Mouse (Mus musculus) forebrain, postnatal 0 days (tissue): Measurements from ENCODE around the gene Mgam. TPM values are rescaled to one million over a fixed set of nuclear protein-coding genes. Genes with fewer than 3 reads are reported as not detected.
"Not testable (repeated sequence)": the region's sequence is repeated elsewhere in the genome, so short reads cannot be mapped to it uniquely, and the experiment has no call there.

Experiments
- ATAC-seq: fragments of 200-750 bp; cut with Nextera tagmentation; 2 replicates; pipeline ENCODE4 v1.8.0; 2017; ENCODE audit warnings: mild to moderate bottlenecking, moderate library complexity
- DNase-seq: peaks from one replicate; pipeline ENCODE4 v3.0.0-alpha.2; 2015
- H3K27ac ChIP-seq: fragments of 300-500 bp; sonication (generic); 2 replicates; pipeline ENCODE4 v1.5.1; 2014; ENCODE audit warnings: low read depth, mild to moderate bottlenecking, antibody characterized with exemption, low read length, moderate library complexity, mixed read lengths
- H3K27me3 ChIP-seq: fragments of 300-500 bp; sonication (generic); 2 replicates; pipeline ENCODE4 v1.6.1; 2014; ENCODE audit warnings: mild to moderate bottlenecking, low read length, mixed read lengths; ENCODE audit not compliant: insufficient read depth
- H3K36me3 ChIP-seq: fragments of 300-500 bp; sonication (generic); 2 replicates; pipeline ENCODE4 v1.6.1; 2014; ENCODE audit warnings: mild to moderate bottlenecking, moderate library complexity; ENCODE audit not compliant: insufficient read depth
- H3K4me1 ChIP-seq: fragments of 300-500 bp; sonication (generic); 2 replicates; pipeline ENCODE4 v1.6.1; 2014; ENCODE audit warnings: antibody characterized with exemption; ENCODE audit not compliant: insufficient read depth
- H3K4me2 ChIP-seq: fragments of 300-500 bp; sonication (generic); 2 replicates; pipeline ENCODE4 v1.6.1; 2014; ENCODE audit warnings: low read depth, mild to moderate bottlenecking, moderate library complexity
- H3K4me3 ChIP-seq: fragments of 300-500 bp; sonication (generic); 2 replicates; pipeline ENCODE4 v1.5.1; 2014; ENCODE audit warnings: low read depth, low read length, mixed read lengths
- H3K9ac ChIP-seq: fragments of 300-500 bp; sonication (generic); 2 replicates; pipeline ENCODE4 v1.6.1; 2014; ENCODE audit warnings: mild to moderate bottlenecking
- H3K9me3 ChIP-seq: fragments of 300-500 bp; sonication (generic); 2 replicates; pipeline ENCODE4 v1.6.1; 2016; ENCODE audit warnings: low read length
- CTCF ChIP-seq: sonication (generic); IDR thresholded peaks from 2 replicates; pipeline ENCODE4 v1.5.1; 2016; ENCODE audit warnings: antibody characterized with exemption, control low read depth, low read depth
- WGBS: fragments of 180-500 bp; shearing (Covaris S2); extraction: QIAGEN DNeasy Blood & Tissue Kit; methylation state at CpG from one replicate; pipeline ENCODE4 v1.1.7; 2014; 5-methylcytosine and 5-hydroxymethylcytosine counted together
- polyA plus RNA-seq: library from polyadenylated mRNA; unstranded; fragments of >200 nt; fragmentation: Nextera tagmentation; extraction: Ambion mirVana; gene quantifications from 2 replicates; pipeline ENCODE4 v1.2.1, GENCODE M21; 2015
- total RNA-seq: library from RNA; depleted of rRNA; stranded (reverse); fragments of >200 nt; gene quantifications from 2 replicates; pipeline ENCODE4 v1.2.3, GENCODE M21; 2014

Gene Mgam
- total and polyA plus RNA-seq, 2 experiments from 2014 or later, result 0.05 to 0.62 TPM

DNA sequence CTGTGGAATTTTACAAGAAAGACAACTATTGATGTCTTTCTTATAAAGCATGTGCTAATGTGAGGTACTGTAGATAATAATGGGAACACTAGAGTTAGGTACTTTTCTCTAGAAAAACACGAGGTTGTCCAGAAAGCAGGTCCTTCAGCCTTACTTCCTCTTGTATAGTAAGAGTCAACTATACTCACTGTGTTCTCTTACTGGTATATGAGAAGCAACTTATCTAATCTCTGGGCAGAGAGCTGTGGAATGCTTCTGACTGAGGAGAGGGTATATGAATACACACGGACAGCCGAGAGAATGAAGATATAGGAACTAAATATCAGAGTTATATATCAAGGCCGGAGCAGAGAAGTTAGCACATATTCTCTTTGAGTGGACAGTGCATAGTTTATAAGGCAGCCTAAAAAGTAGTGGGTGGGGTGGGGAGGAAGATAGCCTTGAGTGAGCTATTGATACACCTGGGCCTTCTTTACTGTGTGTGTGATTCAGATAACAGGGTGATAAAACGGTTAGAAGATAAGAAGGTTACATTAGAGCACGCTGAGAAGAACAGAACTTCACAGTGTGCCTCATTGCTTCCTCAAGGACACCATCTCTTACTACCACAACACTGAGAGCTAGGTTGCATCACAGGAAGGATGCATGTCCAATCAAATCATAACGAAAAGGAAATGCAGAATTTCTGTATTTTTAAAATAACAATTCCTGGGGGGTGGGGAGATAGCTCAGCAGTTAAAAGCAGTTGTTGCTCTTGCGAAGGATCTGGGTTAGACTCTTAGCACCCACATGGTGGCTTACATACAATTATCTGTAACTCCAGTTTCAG, 12.3 kb downstream of the Mgam start:
- WGBS, result 90% methylated on average over 8 of the region's 8 CpGs
- no peaks in the 10 kb centered on the region for H3K27me3 ChIP-seq
- TF ChIP-seq CTCF, result no peak
- no peak overlapping the region for H3K27ac ChIP-seq
- H3K9me3 ChIP-seq, result no peaks in the 10 kb centered on the region
- H3K4me2 ChIP-seq, result no peak overlapping the region
- H3K9ac ChIP-seq, result no peak overlapping the region
- DNase-seq, result no peak
- H3K4me3 ChIP-seq, result no peak overlapping the region
- no peak for ATAC-seq
- no peaks in the 10 kb centered on the region for H3K4me1 ChIP-seq
- H3K36me3 ChIP-seq, result no peaks in the 10 kb centered on the region

DNA sequence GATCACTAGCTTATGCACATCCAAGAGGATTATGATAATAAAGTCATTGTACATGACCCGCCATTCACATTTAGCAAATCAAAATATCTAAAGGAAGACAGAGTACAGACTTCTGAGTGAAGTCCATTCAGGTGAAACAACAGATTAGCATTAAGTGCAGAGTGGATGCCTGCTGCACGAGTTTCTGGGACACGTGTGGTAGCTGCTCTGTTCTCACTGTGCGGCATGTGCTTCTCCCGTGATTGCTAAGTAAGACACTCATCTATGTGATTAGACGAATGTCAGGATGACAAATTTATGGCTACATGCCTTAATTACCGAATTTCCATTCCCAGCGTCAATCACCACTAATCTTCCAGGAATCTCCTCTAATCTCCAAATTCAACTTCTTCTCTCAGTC, 17.1 kb downstream of the Mgam start:
- Histone ChIP-seq H3K4me3 (no peak overlapping the region), H3K27ac (no peak overlapping the region), H3K36me3 (no peaks in the 10 kb centered on the region), H3K9me3 (no peaks in the 10 kb centered on the region), H3K4me2 (no peak overlapping the region), H3K9ac (no peak overlapping the region), H3K4me1 (no peaks in the 10 kb centered on the region), H3K27me3 (no peaks in the 10 kb centered on the region)
- ATAC-seq, result peak; percentile 61
- WGBS, result 43% methylated on average over 8 of the region's 8 CpGs
- no peak for TF ChIP-seq CTCF
- DNase-seq, result no peak

DNA sequence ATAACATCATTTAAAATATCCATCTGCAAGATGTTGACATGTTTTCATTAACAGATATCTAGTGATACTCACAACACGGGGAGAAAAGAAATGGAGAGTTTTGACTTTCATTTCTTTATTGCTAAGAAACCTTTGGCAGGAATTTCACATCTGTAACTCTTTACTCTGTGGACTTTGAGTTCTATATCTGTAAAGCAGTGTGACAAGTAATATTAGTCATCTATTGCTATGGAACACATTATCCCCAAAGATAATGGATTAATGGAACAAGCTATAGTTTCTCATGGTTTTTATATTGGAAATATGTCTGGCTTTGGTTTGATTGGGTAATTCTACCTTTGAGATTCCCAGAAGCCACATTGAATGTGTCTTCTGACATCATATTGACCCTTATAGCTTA, 22.3 kb downstream of the Mgam start:
- Histone ChIP-seq H3K9me3 (no peaks in the 10 kb centered on the region), H3K9ac (no peak overlapping the region), H3K4me2 (no peak overlapping the region), H3K27me3 (no peaks in the 10 kb centered on the region), H3K4me1 (no peaks in the 10 kb centered on the region), H3K27ac (no peak overlapping the region), H3K4me3 (no peak overlapping the region), H3K36me3 (no peaks in the 10 kb centered on the region)
- ATAC-seq (no peak), DNase-seq (no peak)
- TF ChIP-seq CTCF, result no peak
- 92% methylated on average over 1 of the region's 1 CpGs for WGBS

DNA sequence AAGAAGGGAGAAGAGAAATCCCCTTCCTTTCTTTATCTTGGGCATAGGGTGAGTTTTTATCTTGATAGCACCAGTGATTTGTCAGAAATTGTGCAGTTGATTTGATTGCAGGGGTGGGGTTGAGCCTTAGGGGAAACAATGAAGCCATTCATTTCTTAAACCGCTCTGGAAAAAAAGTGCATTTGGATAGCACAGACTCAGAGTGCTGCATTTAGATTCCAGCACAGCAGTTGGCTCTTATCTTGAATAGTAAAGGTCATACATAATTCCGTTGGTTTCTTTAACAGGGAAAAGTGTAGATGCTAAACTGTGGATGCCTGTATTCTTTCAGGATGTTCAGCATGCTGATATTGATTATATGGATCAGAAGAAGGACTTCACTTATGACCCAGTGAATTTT, 32.3 kb downstream of the Mgam start:
- no peaks in the 10 kb centered on the region for H3K36me3 ChIP-seq
- no peak for DNase-seq
- no peak overlapping the region for H3K27ac ChIP-seq
- H3K4me3 ChIP-seq, result no peak overlapping the region
- no peak for TF ChIP-seq CTCF
- no peaks in the 10 kb centered on the region for H3K4me1 ChIP-seq
- WGBS, result 5% methylated on average over 2 of the region's 2 CpGs
- ATAC-seq, result no peak
- H3K4me2 ChIP-seq, result no peak overlapping the region
- H3K27me3 ChIP-seq, result no peaks in the 10 kb centered on the region
- H3K9me3 ChIP-seq, result no peaks in the 10 kb centered on the region
- H3K9ac ChIP-seq, result no peak overlapping the region

DNA sequence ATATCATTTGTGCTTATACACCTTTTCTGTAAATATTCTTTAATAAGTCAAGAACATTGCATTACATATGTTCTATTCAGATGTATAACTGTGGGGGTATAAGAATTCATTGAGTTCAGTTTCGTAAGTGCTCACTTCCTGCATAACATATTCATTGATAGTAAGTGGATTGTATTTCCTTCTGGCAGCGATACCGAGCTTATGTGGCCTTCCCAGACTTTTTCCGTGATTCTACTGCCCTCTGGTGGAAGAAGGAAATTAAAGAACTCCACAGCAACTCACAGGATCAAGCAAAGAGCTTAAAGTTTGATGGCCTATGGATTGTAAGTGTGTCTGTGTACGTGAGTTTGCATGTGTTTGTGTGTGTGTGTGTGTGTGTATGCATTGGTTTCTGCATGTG, 60.5 kb downstream of the Mgam start:
- no peaks in the 10 kb centered on the region for H3K36me3 ChIP-seq
- no peaks in the 10 kb centered on the region for H3K9me3 ChIP-seq
- no peak overlapping the region for H3K4me3 ChIP-seq
- DNase-seq (peak; percentile 89), ATAC-seq (peak; percentile 95)
- no peak overlapping the region for H3K4me2 ChIP-seq
- TF ChIP-seq CTCF, result peak; percentile 87
- H3K27me3 ChIP-seq, result no peaks in the 10 kb centered on the region
- no peak overlapping the region for H3K9ac ChIP-seq
- H3K4me1 ChIP-seq, result no peaks in the 10 kb centered on the region
- 4% methylated on average over 5 of the region's 5 CpGs for WGBS
- H3K27ac ChIP-seq, result no peak overlapping the region

DNA sequence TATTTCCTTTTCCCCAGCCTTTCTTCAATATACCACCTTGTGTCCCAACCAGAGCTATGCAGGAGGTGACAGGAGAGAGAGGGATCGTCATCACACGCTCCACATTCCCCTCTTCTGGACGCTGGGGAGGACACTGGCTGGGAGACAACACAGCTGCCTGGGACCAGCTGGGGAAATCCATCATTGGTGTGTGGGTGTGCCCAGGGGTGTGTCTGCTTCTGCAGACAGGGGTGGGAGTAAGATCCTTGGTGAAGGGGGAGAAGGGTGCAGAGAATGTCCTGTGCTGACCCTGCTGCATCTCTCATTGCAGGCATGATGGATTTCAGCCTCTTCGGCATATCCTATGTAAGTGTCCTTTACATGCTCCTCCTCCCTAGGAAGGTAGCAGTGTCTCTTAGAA, 63.4 kb downstream of the Mgam start:
- not testable (repeated sequence) for H3K4me3 ChIP-seq, H3K9ac ChIP-seq, H3K27me3 ChIP-seq, DNase-seq, H3K27ac ChIP-seq, ATAC-seq, H3K4me1 ChIP-seq, H3K9me3 ChIP-seq, H3K4me2 ChIP-seq, H3K36me3 ChIP-seq
- 67% methylated on average over 4 of the region's 4 CpGs for WGBS

DNA sequence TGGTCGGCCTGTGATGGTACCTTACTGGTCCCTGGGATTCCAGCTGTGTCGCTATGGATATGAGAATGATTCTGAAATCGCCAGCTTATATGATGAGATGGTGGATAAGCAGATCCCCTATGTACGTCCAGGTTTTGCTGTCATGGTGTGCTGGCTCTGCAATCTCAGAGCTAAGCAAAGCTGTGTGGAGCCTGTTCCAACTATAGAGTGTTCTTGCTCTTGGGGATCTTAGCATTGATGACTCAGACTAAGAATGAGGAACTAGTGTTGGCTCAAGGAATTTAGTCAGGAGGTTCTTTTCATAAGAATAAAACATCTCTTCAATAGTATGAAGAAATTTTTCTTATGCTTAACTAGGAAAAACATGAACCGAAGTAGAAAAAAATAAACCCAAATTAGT, 84.9 kb downstream of the Mgam start:
- H3K27me3 ChIP-seq, H3K4me1 ChIP-seq, H3K9me3 ChIP-seq, ATAC-seq, DNase-seq, H3K9ac ChIP-seq, H3K4me2 ChIP-seq, H3K36me3 ChIP-seq, H3K4me3 ChIP-seq, H3K27ac ChIP-seq: not testable (repeated sequence)
- 91% methylated on average over 5 of the region's 5 CpGs for WGBS
